Mouse (Mus musculus) brain, embryonic 18.5 days (tissue): ENCODE data around the gene Dhodh.

ENCODE experiments used
- DNase-seq: peaks from one replicate; pipeline ENCODE4 v3.0.0-alpha.2; 2012; ENCODE audit warnings: low read depth, low spot score

The Dhodh gene

GRCm38 (mm10) chr8:109586972-109587504 lies 21.4 kb downstream of the Dhodh start:
- DNase-seq = no peak

GRCm38 (mm10) chr8:109585652-109586051 lies 22.8 kb downstream of the Dhodh start:
- DNase-seq = no peak

- no peak for DNase-seq
Measured at GRCm38 (mm10) chr8:109584830-109585229, 23.6 kb downstream of the Dhodh start.

- DNase-seq = no peak
Measured at GRCm38 (mm10) chr8:109584293-109584692, 24.2 kb downstream of the Dhodh start.

GRCm38 (mm10) chr8:109578900-109579301 lies 29.6 kb downstream of the Dhodh start, which contains the start of gene Hp:
TSS of gene Hp (minus strand) at chr8:109579172.
- DNase-seq = no peak

GRCm38 (mm10) chr8:109576311-109576710 lies 32.2 kb downstream of the Dhodh start:
- DNase-seq = no peak

GRCm38 (mm10) chr8:109571139-109571538 lies 37.3 kb downstream of the Dhodh start:
- DNase-seq = no peak

- DNase-seq = peak; percentile 99
Measured at GRCm38 (mm10) chr8:109565498-109566333, 42.8 kb downstream of the Dhodh start, which contains the start of the genes Dhx38 and Txnl4b. TSS of gene Dhx38 (minus strand) at chr8:109565861. TSS of gene Txnl4b (plus strand) at chr8:109565892.

GRCm38 (mm10) chr8:109564766-109565165 lies 43.7 kb downstream of the Dhodh start:
- no peak for DNase-seq

GRCm38 (mm10) chr8:109563881-109564280 lies 44.6 kb downstream of the Dhodh start:
- DNase-seq = no peak

- no peak for DNase-seq
Measured at GRCm38 (mm10) chr8:109551663-109552062, 56.8 kb downstream of the Dhodh start.

GRCm38 (mm10) chr8:109544049-109544448 lies 64.4 kb downstream of the Dhodh start:
- DNase-seq = no peak

- no peak for DNase-seq
Measured at GRCm38 (mm10) chr8:109542748-109543519, 65.5 kb downstream of the Dhodh start.

GRCm38 (mm10) chr8:109542165-109542564 lies 66.3 kb downstream of the Dhodh start:
- no peak for DNase-seq
